8 mouse cellular contexts compared by ENCODE assay signal in genomic region chr6:124966466-124967118, GRCm38 (mm10). TPM values are rescaled to one million over a fixed set of nuclear protein-coding genes. Genes with fewer than 3 reads are reported as not detected.
A peak's percentile ranks its signal among the peaks of the same experiment; 100 is the strongest.
DNase-seq lines count a peak whose midpoint lies in the region; ATAC-seq lines count a peak whose summit lies in the region.

No protein-coding gene starts in this region.

- 97% methylated on average over 7 of the region's 7 CpGs for WGBS in embryonic facial prominence, embryonic 15.5 days
- WGBS in intestine, embryonic 16.5 days, result 94% methylated on average over 7 of the region's 7 CpGs
- 97% methylated on average over 7 of the region's 7 CpGs for WGBS in midbrain, embryonic 12.5 days

- H3K4me1 ChIP-seq in embryonic facial prominence, embryonic 15.5 days, result peaks cover 10% of the 10 kb centered on the region
- peaks cover 16% of the 10 kb centered on the region for H3K4me1 ChIP-seq in intestine, embryonic 16.5 days (ENCODE audit: control insufficient read depth, insufficient read depth, low read length)
- peaks cover 17% of the 10 kb centered on the region for H3K4me1 ChIP-seq in midbrain, embryonic 12.5 days

- H3K27me3 ChIP-seq in embryonic facial prominence, embryonic 15.5 days, result no peaks in the 10 kb centered on the region
- H3K27me3 ChIP-seq in intestine, embryonic 16.5 days (replicated peaks; ENCODE audit: control insufficient read depth, insufficient read depth, low read length), result no peaks in the 10 kb centered on the region
- H3K27me3 ChIP-seq in midbrain, embryonic 12.5 days, result no peaks in the 10 kb centered on the region

- peaks cover 11% of the 10 kb centered on the region; the same call in 1 of the 2 replicates for H3K36me3 ChIP-seq in embryonic facial prominence, embryonic 15.5 days
- peaks cover 12% of the 10 kb centered on the region for H3K36me3 ChIP-seq in intestine, embryonic 16.5 days (ENCODE audit: control insufficient read depth, insufficient read depth, low read length)
- peaks cover 22% of the 10 kb centered on the region for H3K36me3 ChIP-seq in midbrain, embryonic 12.5 days

- no peak for ATAC-seq in embryonic facial prominence, embryonic 15.5 days (ENCODE audit: insufficient number of reproducible peaks, low FRiP score, low TSS enrichment, low read depth)
- ATAC-seq in intestine, embryonic 16.5 days, result no peak
- no peak for ATAC-seq in midbrain, embryonic 12.5 days (ENCODE audit: low FRiP score, low read depth)

- peak; percentile 38 for DNase-seq in cerebellum, adult 9-11 months
- no peak for DNase-seq in cerebellum, adult 11 months
- peak; percentile 45 to 47 for DNase-seq in B cell, adult 2 months
- no peak for DNase-seq in urinary bladder, postnatal 25 days (ENCODE audit: low spot score)
- no peak for DNase-seq in gastrocnemius, adult 8-10 months (ENCODE audit: low spot score in 2 of 2)

- H3K4me2 ChIP-seq in embryonic facial prominence, embryonic 15.5 days (replicated peaks), result peak overlapping the region; percentile 88
- peak overlapping the region; percentile 98 for H3K4me2 ChIP-seq in intestine, embryonic 16.5 days (ENCODE audit: low read depth, low read length)
- H3K4me2 ChIP-seq in midbrain, embryonic 12.5 days (replicated peaks), result peak overlapping the region; percentile 91

- H3K4me3 ChIP-seq in embryonic facial prominence, embryonic 15.5 days (replicated peaks), result peak overlapping the region; percentile 84
- H3K4me3 ChIP-seq in intestine, embryonic 16.5 days (ENCODE audit: low read length), result peak overlapping the region; percentile 81; the same call in 1 of the 2 replicates
- peak overlapping the region; percentile 68; the same call in 1 of the 2 replicates for H3K4me3 ChIP-seq in midbrain, embryonic 12.5 days

- no peak overlapping the region for H3K27ac ChIP-seq in embryonic facial prominence, embryonic 15.5 days (replicated peaks)
- no peak overlapping the region for H3K27ac ChIP-seq in intestine, embryonic 16.5 days (ENCODE audit: low read length)
- no peak overlapping the region for H3K27ac ChIP-seq in midbrain, embryonic 12.5 days (replicated peaks)

- H3K9me3 ChIP-seq in embryonic facial prominence, embryonic 15.5 days (replicated peaks), result no peaks in the 10 kb centered on the region
- H3K9me3 ChIP-seq in intestine, embryonic 16.5 days (ENCODE audit: control insufficient read depth, low read length), result no peaks in the 10 kb centered on the region
- H3K9me3 ChIP-seq in midbrain, embryonic 12.5 days, result no peaks in the 10 kb centered on the region

- 0 out of 2 replicates have a peak overlapping the region, but pooled peaks have one; percentile 90 for H3K9ac ChIP-seq in embryonic facial prominence, embryonic 15.5 days
- H3K9ac ChIP-seq in intestine, embryonic 16.5 days (ENCODE audit: low read depth, low read length), result no peak overlapping the region
- H3K9ac ChIP-seq in midbrain, embryonic 12.5 days (replicated peaks), result no peak overlapping the region

RNA-seq across cellular contexts. Expression of gene Cops7a, which starts 1.3 kb away (rescaled TPM):
- polyA plus RNA-seq in embryonic facial prominence, embryonic 15.5 days (2015; fragmentation: Nextera tagmentation; extraction: Ambion mirVana), result 144 and 150 TPM in 2 replicates
- 170 and 176 TPM in 2 replicates for polyA plus RNA-seq in intestine, embryonic 16.5 days (2015; fragmentation: Nextera tagmentation; extraction: Ambion mirVana)
- polyA plus RNA-seq in midbrain, embryonic 12.5 days (2016; fragmentation: Nextera tagmentation; extraction: Ambion mirVana), result 100 and 105 TPM in 2 replicates
- 100 to 1,000 TPM; 122 to 142 (median 131) TPM for total RNA-seq in gastrocnemius, adult 8-10 months (2022)

RNA-seq across cellular contexts. Expression of gene Pianp, which starts 29.9 kb away (rescaled TPM):
- polyA plus RNA-seq in embryonic facial prominence, embryonic 15.5 days (2015; fragmentation: Nextera tagmentation; extraction: Ambion mirVana), result 11.3 and 13.7 TPM in 2 replicates
- polyA plus RNA-seq in intestine, embryonic 16.5 days (2015; fragmentation: Nextera tagmentation; extraction: Ambion mirVana), result 1.9 and 2.0 TPM in 2 replicates
- polyA plus RNA-seq in midbrain, embryonic 12.5 days (2016; fragmentation: Nextera tagmentation; extraction: Ambion mirVana), result 6.7 and 7.7 TPM in 2 replicates
- total RNA-seq in gastrocnemius, adult 8-10 months (2022), result under 1 TPM in 3 of 4 experiments, not detected in 1; 0.19 to 0.70 (median 0.36) TPM

RNA-seq across cellular contexts. Expression of gene Mlf2, which starts 35.4 kb away (rescaled TPM):
- 373 and 388 TPM in 2 replicates for polyA plus RNA-seq in embryonic facial prominence, embryonic 15.5 days (2015; fragmentation: Nextera tagmentation; extraction: Ambion mirVana)
- polyA plus RNA-seq in intestine, embryonic 16.5 days (2015; fragmentation: Nextera tagmentation; extraction: Ambion mirVana), result 296 and 299 TPM in 2 replicates
- 452 and 459 TPM in 2 replicates for polyA plus RNA-seq in midbrain, embryonic 12.5 days (2016; fragmentation: Nextera tagmentation; extraction: Ambion mirVana)
- total RNA-seq in gastrocnemius, adult 8-10 months (2022), result 100 to 1,000 TPM; 192 to 219 (median 202) TPM

RNA-seq across cellular contexts. Expression of gene Zfp384, which starts 42.4 kb away (rescaled TPM):
- 18.2 and 19.2 TPM in 2 replicates for polyA plus RNA-seq in embryonic facial prominence, embryonic 15.5 days (2015; fragmentation: Nextera tagmentation; extraction: Ambion mirVana)
- polyA plus RNA-seq in intestine, embryonic 16.5 days (2015; fragmentation: Nextera tagmentation; extraction: Ambion mirVana), result 8.9 and 10.3 TPM in 2 replicates
- polyA plus RNA-seq in midbrain, embryonic 12.5 days (2016; fragmentation: Nextera tagmentation; extraction: Ambion mirVana), result 18.0 and 20.6 TPM in 2 replicates
- total RNA-seq in gastrocnemius, adult 8-10 months (2022), result 10 to 100 TPM; 24.3 to 29.7 (median 27.4) TPM

RNA-seq across cellular contexts. Expression of gene Ptms, which starts 46.7 kb away (rescaled TPM):
- polyA plus RNA-seq in embryonic facial prominence, embryonic 15.5 days (2015; fragmentation: Nextera tagmentation; extraction: Ambion mirVana), result 355 and 368 TPM in 2 replicates
- 87.8 and 173 TPM in 2 replicates for polyA plus RNA-seq in intestine, embryonic 16.5 days (2015; fragmentation: Nextera tagmentation; extraction: Ambion mirVana)
- 525 and 672 TPM in 2 replicates for polyA plus RNA-seq in midbrain, embryonic 12.5 days (2016; fragmentation: Nextera tagmentation; extraction: Ambion mirVana)
- total RNA-seq in gastrocnemius, adult 8-10 months (2022), result 10 to 100 TPM; 64.6 to 83.2 (median 76.8) TPM

Comparison
In these comparisons a context has a peak if more than half of its experiments do, and no peak if none do; other contexts are left out.
1. DNase-seq: peak in cerebellum, adult 9-11 months (single experiment) and B cell, adult 2 months (2 of 2); none in cerebellum, adult 11 months (single experiment), urinary bladder, postnatal 25 days (single experiment) and gastrocnemius, adult 8-10 months (0 of 2).
2. Peak in every context shown above with its lines, with median percentiles within 50 percentile points of each other: H3K4me2 ChIP-seq and H3K4me3 ChIP-seq.